Mouse (Mus musculus) testis, postnatal 14 days (tissue): ENCODE results near the gene Mmp24.
"Not testable (repeated sequence)": the region's sequence is repeated elsewhere in the genome, so short reads cannot be mapped to it uniquely, and the experiment has no call there.

Source experiments
- DNase-seq: peaks from one replicate; pipeline ENCODE4 v3.0.0; 2021; ENCODE audit warnings: low spot score

Gene Mmp24

GRCm38 (mm10) chr2:155814829-155815228, 39.7 kb downstream of the Mmp24 start:
- no peak for DNase-seq

- DNase-seq: no peak
Measured at GRCm38 (mm10) chr2:155816179-155816578, 41.0 kb downstream of the Mmp24 start.

- no peak for DNase-seq
Measured at GRCm38 (mm10) chr2:155817301-155818245, 42.4 kb downstream of the Mmp24 start.

DNA sequence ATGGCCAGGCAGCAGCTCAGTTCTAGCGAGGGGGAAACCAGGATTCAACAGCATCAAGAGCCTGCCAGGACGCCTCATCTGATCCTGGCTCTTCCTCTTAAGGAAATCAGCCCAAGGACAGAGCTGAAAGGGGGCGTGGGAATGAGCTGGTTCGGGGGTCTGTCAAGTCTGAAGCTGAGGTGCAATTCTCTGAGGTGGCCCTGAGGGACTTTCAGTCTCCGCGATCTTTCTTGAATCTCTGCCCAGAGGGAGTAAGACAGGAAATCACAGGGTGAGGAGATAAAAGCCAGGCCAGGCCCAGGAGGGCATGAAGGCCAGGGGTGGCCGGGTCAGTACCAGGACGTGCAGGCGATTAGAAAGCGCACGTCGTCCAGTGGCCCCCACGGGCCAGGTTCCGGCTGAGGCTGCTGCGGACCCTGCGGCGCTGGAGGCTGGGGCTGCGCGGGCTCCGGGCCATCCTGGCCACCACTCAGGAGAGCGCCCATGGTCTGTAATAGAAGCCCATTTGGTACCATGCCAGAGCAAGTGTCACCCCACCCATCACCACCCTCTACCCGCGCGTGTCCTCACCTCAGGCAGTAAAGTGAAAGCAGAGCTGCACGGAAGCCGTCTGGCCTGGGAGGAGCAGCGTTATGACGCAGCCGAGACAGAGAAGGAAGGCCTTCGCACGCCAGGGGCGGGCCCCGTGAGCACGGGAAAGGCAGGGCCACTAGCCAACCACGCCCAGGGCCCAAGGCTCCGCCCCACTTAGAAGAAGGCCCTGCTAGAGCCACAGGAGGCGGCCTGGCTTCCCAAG, 43.7 kb downstream of the Mmp24 start:
- DNase-seq: peak; percentile 89

DNA sequence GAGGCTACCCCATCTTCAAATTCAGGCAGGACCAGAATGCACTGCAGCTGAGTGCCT, 44.1 kb downstream of the Mmp24 start, which contains the start of gene BC029722:
Gene BC029722 (minus strand): TSS at position 35 of the 57 bp plus-strand sequence.
- DNase-seq: no peak

DNA sequence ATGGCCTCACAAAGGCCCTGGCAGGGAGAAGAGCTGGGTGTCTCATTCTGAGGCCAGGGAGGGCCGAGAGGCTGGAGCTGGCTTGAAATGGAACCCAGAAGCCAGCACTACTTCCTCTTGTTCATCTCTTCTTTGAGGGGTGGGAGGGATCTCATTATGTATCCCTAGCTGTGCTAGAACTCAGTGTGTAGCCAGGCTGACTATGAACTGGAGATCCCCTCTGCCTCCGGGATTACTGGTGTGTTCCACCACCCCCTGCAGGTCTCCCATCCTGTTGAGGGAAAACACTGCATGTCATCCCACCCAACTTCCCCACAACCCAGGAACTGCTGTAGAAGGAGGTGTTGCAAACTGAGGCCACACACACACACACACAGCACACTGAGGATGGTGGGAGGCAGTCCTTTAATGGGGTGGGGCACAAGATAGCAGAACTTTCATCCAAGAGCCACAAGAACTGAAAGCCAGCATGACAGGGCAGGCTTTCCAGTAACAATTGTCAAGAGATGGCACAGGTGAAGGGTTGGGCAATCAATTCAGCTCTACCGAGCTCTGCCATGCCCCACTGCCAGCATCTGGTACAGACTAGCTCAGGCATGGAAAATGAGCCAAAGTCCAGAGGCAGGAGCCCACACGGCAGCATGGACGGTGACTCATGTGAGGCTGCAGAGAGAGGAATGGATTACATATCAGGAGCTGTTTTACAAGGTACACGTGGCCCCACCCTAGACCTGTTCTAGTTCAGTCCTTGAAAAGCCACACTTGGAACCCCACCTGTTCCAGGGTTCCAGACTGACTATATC, 44.5 kb downstream of the Mmp24 start:
- no peak for DNase-seq

DNA sequence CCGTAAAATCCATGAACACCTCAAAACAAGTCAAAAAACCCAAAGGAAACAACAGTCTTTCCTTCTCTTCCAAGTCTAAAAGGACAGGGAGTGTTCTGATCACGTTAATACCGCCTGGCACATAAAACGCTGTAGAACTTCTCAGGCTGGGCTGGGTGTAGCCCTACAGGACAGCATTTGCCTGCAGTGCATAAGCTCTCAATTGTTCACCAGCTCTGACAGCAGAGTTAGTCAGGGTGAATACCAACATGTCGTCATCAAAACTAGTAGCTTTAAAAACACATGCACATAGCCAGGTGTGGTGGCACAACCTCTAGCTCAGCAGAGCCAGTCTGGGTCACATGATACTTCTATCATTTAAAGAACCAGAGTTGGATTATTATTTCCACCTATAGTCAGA, 45.6 kb downstream of the Mmp24 start:
- DNase-seq: no peak

GRCm38 (mm10) chr2:155823722-155824121, 48.6 kb downstream of the Mmp24 start:
- DNase-seq: no peak

GRCm38 (mm10) chr2:155825904-155826629, 50.9 kb downstream of the Mmp24 start:
- no peak for DNase-seq

DNA sequence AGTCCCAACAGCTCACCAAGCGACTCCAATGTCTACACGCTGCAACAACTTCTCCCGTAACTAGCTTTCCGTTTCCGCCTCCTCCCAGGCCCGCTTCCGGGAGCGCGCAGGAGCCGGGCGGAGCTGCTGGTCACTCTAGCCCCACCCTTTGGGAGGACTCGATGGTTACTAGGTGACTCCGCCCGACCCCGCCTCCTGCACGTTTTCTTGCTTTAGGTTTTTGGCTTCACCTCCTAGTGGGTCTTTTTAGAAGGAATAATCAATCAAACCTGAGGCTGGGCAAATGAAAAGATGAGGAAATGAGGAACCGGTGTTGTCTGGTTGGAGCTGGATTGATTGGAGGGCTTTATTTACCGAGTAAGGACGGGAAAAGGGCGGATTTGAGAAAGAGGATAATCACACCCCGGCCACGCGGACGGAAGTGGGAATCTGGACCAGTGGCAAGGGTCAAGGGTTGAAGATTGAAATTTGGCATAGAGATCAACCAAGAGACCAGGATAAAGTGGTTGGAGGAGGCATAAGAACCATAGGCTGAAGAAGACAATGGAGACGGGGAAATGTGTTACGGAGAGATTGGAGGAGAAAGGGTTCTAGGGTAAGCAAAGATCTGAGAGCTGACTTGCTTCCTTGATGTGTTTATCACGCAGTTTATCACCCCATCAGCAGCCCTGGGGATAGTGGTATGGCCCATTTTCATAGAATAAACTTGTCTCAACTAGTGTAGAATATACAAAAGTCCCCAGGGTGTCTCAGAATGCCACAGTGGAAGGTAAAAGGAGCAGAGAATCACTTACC, 51.7 kb downstream of the Mmp24 start, which contains the start of gene Eif6:
Gene Eif6 (minus strand): TSS at position 296 of the 795 bp plus-strand sequence.
- peak; percentile 89 for DNase-seq

DNA sequence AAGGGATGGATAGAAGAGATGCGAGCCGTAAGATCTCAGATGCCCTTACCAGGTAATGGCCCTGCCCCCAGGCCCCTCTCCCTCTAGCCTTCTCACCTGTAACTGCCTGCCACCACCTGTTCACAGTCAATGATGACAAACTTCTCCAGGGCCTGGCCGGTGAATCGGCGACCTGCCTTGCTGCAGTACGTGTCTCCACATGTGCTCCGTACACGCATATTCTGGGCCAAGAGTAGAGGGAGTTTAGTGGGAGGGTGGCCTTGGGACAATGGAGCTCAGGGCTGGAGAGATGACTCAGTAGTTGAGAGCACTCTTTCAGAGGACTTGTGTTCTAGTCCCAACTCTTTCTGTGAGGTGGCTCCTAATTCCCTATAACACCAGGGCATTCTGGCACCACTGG, 55.7 kb downstream of the Mmp24 start:
- DNase-seq: no peak

DNA sequence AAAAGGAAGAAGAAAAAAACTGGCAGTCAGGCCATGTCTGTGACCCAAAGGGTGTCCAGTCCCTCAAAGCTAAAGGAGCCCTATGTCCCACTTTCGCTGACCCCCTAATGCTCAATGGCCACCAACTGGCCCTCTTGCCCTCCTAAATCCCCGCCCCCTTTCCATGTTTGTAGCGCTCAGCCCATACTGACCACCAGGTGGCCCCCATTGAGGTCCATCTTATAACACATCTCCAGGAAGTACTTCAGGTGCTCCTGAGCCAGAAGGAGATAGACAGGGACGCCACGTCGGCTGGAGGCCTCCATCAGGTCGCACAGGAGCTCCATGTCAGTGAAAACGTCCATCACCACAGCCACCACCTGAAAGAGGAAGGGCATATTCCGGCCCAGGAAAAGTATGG, 56.2 kb downstream of the Mmp24 start:
- no peak for DNase-seq

- not testable (repeated sequence) for DNase-seq
Measured at GRCm38 (mm10) chr2:155832087-155832486, 56.9 kb downstream of the Mmp24 start.

DNA sequence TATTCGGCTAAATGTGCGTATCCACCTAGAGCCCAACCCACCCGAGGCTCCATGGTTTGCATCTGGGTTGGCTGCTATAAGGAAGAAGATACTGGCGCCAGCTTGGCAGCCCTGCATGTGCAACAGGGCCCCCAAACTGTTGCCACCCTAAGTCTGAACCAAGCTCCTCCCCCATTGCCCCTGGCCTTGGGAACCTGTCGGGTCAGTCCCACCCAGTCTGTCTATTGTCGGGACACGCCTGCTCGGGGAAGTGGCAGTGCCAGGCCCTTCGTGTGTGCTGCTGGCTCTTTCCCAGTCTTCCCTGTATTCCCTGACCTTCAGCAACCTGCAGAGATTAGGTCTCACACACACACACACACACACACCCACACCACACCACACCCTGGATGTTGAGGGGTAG, 59.6 kb downstream of the Mmp24 start, which contains the start of gene Fam83c:
Gene Fam83c (minus strand): TSS at position 123 of the 400 bp plus-strand sequence.
- DNase-seq: no peak

DNA sequence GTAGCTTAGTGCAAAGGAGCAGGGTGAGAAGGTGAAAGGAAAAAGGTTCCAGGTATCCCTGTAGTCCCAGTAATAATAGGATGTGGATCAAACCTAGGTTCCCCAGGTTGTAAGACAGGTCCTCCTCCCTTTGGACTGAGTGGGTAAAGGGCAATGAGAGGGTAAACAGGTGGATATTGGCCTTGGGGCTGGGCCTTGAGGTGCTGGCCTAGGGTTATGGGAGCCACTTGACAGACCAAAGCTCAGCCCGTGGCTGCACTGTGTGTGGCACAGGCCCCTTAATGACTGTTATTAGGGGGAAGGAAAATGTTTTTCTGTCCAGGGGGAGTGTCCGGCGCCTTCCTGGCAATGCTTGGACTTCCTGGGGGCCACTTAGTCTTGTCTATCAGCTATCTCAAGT, 62.8 kb downstream of the Mmp24 start:
- no peak for DNase-seq

DNA sequence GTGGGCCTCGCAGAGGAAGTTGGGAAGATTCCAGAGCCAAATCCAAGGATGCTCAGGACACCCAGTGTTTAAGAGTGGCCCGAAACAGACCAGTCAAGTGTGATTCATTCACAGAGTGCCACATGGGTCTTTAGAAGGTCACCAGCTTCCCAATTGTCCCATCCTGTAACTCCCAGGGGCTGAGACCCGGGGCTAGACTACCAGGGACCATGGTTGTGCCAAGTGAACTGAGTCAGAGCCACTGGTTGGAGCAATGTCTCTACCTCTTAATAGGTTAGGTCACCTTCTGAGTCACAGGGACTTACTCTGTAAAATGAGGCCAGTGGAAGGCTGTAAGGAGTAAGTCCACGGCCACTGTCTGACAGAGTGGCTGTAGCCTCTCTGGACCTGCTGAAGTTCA, 63.8 kb downstream of the Mmp24 start:
- DNase-seq: no peak

DNA sequence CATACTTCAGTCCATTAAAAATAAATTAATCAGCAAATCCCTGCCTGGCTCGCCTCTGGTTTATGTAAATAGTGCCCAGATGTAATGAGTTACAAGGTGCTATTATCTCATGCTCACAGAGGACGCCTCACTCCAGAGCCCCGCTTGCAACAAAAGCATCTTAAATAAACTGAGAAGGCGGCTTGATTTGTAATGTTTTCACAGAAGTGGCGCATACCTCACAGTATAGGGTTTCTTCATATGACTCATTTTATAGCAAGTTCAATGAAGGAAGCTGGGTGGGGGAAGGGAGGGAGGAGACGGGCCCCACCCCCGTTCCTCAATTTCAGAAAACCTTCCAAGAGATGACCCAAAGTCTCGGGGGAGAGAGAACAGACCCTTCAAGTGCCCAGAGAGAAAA, 71.8 kb downstream of the Mmp24 start:
- DNase-seq: no peak

- DNase-seq: peak; percentile 64
Measured at GRCm38 (mm10) chr2:155848291-155848690, 73.1 kb downstream of the Mmp24 start.

DNA sequence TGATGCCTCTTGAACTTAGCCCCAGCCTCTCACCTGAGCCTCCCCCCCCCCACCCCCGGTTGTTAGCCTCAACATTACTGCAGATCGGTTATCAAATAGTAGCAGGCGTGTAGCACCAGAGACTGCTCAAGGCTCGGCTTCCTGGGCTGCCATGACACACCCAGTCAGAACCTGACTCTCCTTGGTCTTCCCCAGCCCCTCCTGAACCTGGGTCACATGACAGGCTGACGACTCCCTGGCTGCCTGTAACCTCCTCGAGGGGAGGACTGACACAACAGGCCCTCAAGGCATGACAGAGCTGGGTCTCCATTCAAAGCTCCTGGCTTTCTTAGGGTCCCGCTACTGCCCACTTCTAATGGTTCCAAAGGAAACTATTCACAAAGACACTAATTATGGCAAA, 74.3 kb downstream of the Mmp24 start:
- DNase-seq: no peak

DNA sequence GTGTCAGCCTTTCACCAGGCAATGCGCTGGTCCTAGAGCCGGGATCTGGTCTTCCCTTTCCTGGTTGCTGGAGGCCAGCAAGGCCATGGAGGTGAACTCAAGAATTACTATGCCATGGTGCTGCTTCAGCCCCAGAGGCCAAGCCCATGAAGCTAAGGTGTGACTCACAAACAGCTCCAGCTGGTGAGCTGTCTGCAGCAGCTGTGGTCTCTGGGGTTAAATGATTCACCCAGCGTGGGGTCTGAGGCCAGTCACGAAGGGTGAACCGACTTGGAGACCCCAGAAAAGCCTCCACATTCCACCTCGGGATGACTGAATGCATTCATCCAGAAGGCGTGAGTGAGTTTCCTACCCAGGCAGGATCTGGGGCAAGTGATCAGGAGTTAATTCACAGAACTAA, 75.0 kb downstream of the Mmp24 start:
- DNase-seq: no peak

- DNase-seq: no peak
Measured at GRCm38 (mm10) chr2:155852536-155852935, 77.4 kb downstream of the Mmp24 start.
